Mouse (Mus musculus): ENCODE results near the gene Uqcrc2. TPM values are rescaled to one million over a fixed set of nuclear protein-coding genes. Genes with fewer than 3 reads are reported as not detected.

Gene Uqcrc2
- polyA plus RNA-seq, 1 experiment from 2014 or later = 118 TPM

- no peak for ATAC-seq
- no peaks in the 10 kb centered on the region for H3K36me3 ChIP-seq (ENCODE audit: insufficient read depth, low read length)
- H3K9ac ChIP-seq (replicated peaks; ENCODE audit: low read depth) = no peak overlapping the region
- H3K4me2 ChIP-seq (replicated peaks; ENCODE audit: low read depth, low read length) = no peak overlapping the region
- H3K27me3 ChIP-seq (replicated peaks; ENCODE audit: insufficient read depth, low read length) = no peaks in the 10 kb centered on the region
- DNase-seq (ENCODE audit: low spot score) = no peak
- no peaks in the 10 kb centered on the region for H3K4me1 ChIP-seq (ENCODE audit: insufficient read depth, low read depth, low read length)
- no peak overlapping the region for H3K27ac ChIP-seq (ENCODE audit: low read length)
- no peaks in the 10 kb centered on the region for H3K9me3 ChIP-seq (ENCODE audit: low read length)
- 91% methylated on average over 6 of the region's 6 CpGs for WGBS
- no peak overlapping the region for H3K4me3 ChIP-seq (ENCODE audit: low read depth, low read length)
- TF ChIP-seq CTCF (IDR thresholded peaks at IDR 0.05) (no peak), EP300 (IDR thresholded peaks at IDR 0.05) (no peak)
Measured at GRCm38 (mm10) chr7:120699586-120699985, 64.6 kb downstream of the Uqcrc2 start.

DNA sequence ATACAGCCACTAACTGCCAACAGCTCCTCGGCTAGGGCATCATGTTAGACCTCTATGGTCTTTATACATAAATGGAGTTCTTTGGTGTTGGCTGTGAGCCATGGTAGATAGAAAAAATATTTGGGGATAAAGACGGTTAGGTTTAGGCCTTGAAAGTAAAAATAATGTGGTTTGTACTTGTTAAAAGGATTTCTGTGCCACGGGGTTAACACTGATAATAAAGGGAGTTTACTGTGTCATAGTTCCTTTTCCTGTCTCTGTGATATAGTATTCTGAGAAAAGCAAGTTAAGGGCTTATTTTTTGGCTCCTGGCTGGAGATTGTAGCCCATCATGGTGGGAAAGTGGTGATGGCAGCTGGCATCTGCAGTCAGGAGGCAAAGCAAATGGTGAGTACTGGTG lies 68.9 kb downstream of the Uqcrc2 start:
- Histone ChIP-seq H3K36me3 (ENCODE audit: insufficient read depth, low read length) (no peaks in the 10 kb centered on the region), H3K4me2 (replicated peaks; ENCODE audit: low read depth, low read length) (no peak overlapping the region), H3K9me3 (ENCODE audit: low read length) (no peaks in the 10 kb centered on the region), H3K27ac (ENCODE audit: low read length) (no peak overlapping the region), H3K4me1 (ENCODE audit: insufficient read depth, low read depth, low read length) (no peaks in the 10 kb centered on the region), H3K27me3 (replicated peaks; ENCODE audit: insufficient read depth, low read length) (no peaks in the 10 kb centered on the region), H3K9ac (replicated peaks; ENCODE audit: low read depth) (no peak overlapping the region), H3K4me3 (ENCODE audit: low read depth, low read length) (no peak overlapping the region)
- TF ChIP-seq CTCF (IDR thresholded peaks at IDR 0.05) (no peak), EP300 (IDR thresholded peaks at IDR 0.05) (no peak)
- DNase-seq (ENCODE audit: low spot score) = no peak
- WGBS = 43% methylated on average over 3 of the region's 3 CpGs
- no peak for ATAC-seq

Other genes starting within 250 kb of the Uqcrc2 start
- gene Abca16, start 225.5 kb upstream of the Uqcrc2 start, polyA plus RNA-seq (2015; fragmentation: Nextera tagmentation; extraction: Ambion mirVana) = not detected in 2 replicates
- 0.24 and 0.31 TPM in 2 replicates for gene Pdzd9, start 35.2 kb downstream of the Uqcrc2 start, polyA plus RNA-seq (2015; fragmentation: Nextera tagmentation; extraction: Ambion mirVana)
- gene Mosmo, start 42.4 kb downstream of the Uqcrc2 start, polyA plus RNA-seq (2015; fragmentation: Nextera tagmentation; extraction: Ambion mirVana) = 13.1 and 13.2 TPM in 2 replicates
- 2.4 and 3.3 TPM in 2 replicates for gene Vwa3a, start 104.1 kb downstream of the Uqcrc2 start, polyA plus RNA-seq (2015; fragmentation: Nextera tagmentation; extraction: Ambion mirVana)
- not detected in 2 replicates for gene Gm5737, start 177.2 kb downstream of the Uqcrc2 start, polyA plus RNA-seq (2015; fragmentation: Nextera tagmentation; extraction: Ambion mirVana)
- gene Eef2k, start 207.7 kb downstream of the Uqcrc2 start, polyA plus RNA-seq (2015; fragmentation: Nextera tagmentation; extraction: Ambion mirVana) = 16.0 and 16.8 TPM in 2 replicates

Data from lung, postnatal 0 days (tissue).